Mouse (Mus musculus) urinary bladder, postnatal 10 days (tissue): ENCODE measurements around the gene 1700012B09Rik.

Experiments used
- DNase-seq: peaks from one replicate; pipeline ENCODE4 v3.0.0; 2022; ENCODE audit warnings: low spot score

The 1700012B09Rik gene

DNA sequence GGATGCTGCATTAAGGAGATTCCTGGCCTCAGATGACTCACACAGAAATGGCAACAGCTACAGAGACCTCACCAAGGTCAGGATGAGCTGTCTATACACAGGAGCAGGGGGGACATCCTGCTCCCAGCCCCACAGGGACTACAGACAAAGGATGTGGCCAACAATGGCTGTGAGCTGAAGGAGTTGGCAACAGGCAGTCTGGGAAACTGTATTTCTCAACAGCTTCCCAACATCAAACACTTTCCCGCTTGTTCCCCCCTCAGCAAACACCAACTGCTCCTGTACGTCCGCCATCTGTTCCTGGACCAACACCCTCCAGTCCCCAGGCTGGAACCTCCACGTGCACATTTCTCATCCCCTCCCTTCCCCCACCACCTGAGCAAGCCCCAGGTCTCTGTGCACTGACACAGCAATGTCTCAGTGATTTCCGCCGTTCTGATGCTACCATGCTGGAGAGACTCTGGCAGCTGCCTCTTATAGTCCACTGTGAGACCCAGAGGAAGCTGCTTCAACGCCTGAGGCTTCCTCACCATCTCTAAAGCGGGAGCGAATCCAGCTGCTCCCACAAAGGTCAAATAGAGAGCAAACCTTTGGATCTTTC, 39.8 kb downstream of the 1700012B09Rik start:
- no peak for DNase-seq

DNA sequence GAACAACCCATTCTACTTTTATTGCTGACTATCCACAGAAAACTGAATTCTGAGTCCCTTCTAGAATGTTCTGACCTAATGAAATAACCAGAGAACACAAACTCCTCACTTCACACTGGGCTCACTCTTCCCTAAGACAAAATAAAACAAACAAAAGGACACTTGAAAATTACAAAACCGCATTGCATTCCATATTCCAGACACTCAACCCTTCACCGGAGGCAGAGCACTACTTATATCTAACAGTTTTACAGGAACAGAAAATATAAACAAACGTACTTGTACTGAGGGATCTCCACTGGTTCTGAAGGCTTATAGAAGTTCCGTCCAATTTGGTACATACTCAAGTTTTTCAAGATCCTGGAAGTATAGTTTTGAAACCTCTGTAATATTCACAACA, 42.5 kb downstream of the 1700012B09Rik start:
- no peak for DNase-seq

DNA sequence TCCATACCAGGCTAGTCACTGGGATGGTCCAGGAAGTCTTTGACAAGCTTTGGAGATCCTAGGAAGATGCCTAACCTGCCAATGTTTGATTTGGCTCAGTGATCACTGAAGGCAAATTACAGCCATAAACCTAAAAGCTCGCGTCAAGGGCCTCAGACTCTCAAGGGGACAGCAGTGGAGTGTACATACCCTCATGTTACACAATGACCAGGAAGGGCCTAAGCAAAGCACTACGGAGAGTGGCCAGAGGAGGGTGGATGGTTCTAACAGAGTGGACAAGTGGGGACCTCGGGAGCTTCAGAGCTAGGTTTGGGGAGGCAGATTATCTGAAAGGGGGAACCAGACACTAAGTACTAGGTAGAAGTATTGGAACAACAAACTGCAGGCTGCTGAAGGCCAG, 44.2 kb downstream of the 1700012B09Rik start:
- no peak for DNase-seq

DNA sequence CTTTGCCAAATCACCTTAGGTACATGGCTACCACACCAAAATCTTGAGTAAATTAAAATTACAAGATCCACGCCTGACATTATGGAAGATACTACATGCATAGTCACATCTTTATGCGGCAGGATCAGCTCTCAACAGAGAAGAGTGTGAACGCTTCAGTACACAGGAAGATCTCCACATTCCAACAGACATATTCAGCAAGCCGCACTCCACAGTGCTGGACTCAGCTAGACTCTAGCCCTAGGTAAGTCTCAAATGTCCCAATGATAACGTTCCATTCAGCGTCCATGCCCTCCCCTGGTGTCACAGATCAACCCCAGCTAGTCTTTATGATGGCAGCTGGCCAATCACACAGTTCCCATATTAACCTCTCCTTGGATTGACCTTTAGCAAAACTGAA, 44.8 kb downstream of the 1700012B09Rik start:
- DNase-seq, result no peak

DNA sequence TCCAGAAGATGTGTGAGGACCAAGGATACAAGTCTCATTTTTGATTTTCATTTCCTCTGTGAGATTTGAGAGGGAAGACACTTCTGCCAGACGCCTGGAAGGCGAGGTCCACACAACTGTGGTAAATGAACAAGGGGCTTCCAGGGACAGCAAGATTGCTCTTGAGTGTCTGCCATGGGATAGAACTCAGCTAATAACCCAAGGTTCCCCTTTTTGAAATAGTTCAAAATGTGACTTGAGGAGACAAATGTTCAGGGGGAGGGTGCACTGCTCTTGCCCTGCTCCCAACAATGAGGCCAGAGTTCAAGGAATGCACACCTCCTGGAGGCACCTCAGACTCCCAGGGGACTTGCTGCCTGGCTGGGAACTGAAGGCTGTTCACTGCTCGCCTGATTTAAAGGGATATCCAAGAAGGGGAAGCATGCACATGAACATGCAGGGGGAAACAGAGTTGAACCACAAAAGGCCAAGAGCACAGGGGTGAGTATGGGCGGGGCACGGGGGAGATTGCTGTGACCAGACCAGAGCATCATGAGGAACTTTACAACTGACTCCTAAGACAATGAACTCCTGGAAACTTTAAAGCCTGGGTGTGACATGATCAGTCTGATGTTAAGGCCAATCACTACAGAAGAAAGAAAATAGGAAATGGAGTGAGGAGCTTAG, 45.9 kb downstream of the 1700012B09Rik start:
- no peak for DNase-seq

DNA sequence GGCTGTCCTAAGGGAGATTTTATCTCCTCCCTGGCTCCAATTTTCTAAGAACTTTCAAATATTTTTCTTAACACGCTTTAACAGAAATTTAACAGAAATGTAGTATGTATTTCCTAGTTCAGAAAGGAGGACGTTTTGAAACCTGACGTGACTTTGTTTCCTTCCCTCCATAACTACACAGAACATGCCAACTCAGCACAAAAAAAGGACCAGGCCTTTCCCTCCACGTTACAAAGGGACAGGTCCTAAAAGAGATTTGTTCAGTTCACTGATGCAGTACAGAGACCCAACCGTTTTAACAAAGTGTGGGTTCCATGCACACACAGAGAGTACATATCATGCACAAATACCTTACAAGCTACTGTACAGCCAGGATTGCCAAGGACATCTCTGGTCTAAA, 49.2 kb downstream of the 1700012B09Rik start:
- DNase-seq, result no peak

DNA sequence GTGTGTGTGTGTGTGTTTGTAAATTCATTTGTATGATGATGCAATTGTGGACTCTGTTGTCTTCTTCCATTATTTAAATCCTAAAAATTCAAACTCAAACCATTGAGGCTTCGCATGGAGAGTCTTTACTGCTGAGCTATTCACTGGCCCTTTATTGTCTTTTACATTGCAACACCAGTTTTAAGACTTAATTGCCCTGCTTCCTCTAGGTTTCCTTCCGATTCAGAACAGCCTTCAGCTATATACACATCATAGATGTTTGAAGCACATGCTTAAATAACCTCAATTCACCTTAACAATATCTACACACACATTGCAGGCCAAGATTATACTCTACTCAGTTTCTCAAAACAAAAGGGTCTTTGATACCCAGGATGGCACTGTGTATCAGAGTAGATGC, 50.4 kb downstream of the 1700012B09Rik start:
- no peak for DNase-seq

DNA sequence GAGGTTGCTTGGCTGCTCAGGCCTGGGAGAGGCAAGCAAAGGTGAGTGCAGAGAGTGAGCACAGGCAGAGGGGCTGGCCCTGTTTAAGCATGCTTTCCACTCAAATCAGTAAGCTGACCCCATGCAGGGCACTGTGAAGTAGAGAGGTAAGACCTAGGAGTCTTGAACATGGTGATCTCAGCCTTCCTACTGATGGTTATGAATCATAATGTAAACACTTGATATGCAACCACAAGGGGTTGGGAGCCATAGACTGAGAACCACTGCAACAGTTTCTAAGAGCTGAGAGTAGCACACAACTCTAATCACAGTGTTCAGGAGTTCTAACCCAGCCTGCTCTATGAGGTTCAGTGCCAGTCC, 52.5 kb downstream of the 1700012B09Rik start:
- DNase-seq, result no peak

DNA sequence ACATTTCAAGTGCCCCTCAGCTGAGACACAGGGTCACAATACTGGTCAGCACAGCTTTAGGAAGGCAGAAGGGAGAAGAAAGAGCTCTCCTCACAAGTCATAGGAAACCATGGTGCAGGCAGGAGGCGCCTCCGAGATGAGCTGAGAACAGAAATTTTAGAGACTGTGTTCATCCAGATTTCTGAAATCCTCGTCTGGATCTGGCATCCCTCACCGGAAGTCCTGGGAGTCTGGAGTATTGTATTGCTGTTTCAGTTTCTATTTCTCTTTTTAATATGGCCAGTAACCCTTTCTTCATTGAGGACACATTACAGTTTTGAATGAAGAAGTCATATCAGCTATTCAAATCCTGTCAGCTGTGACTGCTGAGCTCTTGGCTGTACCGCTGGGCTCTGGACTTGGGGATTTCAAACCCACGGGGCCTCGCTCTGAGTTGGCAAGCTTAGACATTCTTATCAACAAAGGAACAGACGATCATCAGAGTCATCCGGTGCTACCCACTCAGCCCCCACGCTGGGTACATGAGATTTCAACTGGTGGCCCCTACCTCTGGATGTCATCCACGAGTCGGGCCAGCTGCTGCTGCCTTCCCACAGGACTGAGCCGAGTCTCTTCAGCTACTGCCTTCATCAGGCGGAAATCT, 53.0 kb downstream of the 1700012B09Rik start:
- no peak for DNase-seq

DNA sequence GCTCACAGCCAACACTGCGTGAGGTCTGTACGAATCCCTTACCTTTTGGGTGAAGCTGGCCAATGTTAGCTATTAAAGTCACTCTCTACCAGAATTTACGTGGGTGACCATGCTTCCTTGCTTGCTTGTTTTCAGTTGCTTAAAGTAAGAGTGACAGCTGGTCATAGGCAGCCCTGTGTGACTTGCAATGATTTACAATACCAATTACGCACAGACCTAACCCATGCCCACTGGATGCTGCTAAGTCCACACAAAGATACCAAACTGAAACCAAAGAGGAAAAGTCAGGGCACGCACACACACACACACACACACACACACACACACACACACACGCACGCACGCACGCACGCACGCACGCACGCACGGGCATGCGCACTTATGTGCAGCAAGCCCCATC, 55.6 kb downstream of the 1700012B09Rik start:
- DNase-seq, result no peak

DNA sequence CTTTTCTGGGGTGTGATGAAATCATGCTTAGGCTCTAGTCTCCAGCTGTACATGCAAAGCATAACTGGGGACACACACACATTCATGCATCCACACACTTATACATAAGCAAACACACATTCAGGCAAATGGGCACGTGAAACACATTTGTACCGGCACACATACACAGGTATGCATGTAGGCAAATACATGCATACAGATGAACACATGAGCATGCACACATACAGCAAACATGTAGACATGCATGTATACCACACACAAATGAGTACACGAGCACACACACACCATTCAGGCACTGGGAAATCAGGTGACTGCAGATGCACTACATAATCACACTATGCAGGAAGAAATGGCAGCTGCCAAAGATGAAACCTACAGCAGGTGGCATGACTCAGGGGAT, 59.9 kb downstream of the 1700012B09Rik start:
- DNase-seq, result no peak
